Mouse (Mus musculus) erythroblast, embryonic 14.5 days (primary cell): ENCODE results near the gene Eaf1.
"Not testable (repeated sequence)": the region's sequence is repeated elsewhere in the genome, so short reads cannot be mapped to it uniquely, and the experiment has no call there.

Experiments used
- GATA1 ChIP-seq: IDR thresholded peaks from 2 replicates; pipeline ENCODE4 v1.6.1; 2012; ENCODE audit warnings: low read length, inconsistent platforms, mixed read lengths
- TAL1 ChIP-seq: IDR thresholded peaks from 3 replicates; pipeline ENCODE4 v1.6.1; 2012; ENCODE audit warnings: low read length, inconsistent platforms, mixed read lengths

GRCm38 (mm10) chr14:31462226-31462625, 32.0 kb upstream of the Eaf1 start:
- not testable (repeated sequence) for TF ChIP-seq GATA1, TAL1
